Mouse (Mus musculus): ENCODE results near the gene Medag. TPM values are rescaled to one million over a fixed set of nuclear protein-coding genes. Genes with fewer than 3 reads are reported as not detected.

The Medag gene
- polyA plus RNA-seq (2021; fragmentation: Nextera tagmentation), result 3.8 and 4.2 TPM in 2 replicates
- long read RNA-seq, experiment 1, transcript Medag-201 (5 exons, 2,953 nt), result major isoform, 10 of 13 reads
- long read RNA-seq, experiment 1, partial matches to known transcripts, result 3 of 13 reads
- long read RNA-seq, experiment 1, other reads (novel, unspliced or antisense), result 0 of 13 reads
- long read RNA-seq, experiment 2, transcript Medag-201 (5 exons, 2,953 nt), result major isoform, 43 of 48 reads
- long read RNA-seq, experiment 2, partial matches to known transcripts, result 2 of 48 reads
- long read RNA-seq, experiment 2, other reads (novel, unspliced or antisense), result 2 of 48 reads

DNA sequence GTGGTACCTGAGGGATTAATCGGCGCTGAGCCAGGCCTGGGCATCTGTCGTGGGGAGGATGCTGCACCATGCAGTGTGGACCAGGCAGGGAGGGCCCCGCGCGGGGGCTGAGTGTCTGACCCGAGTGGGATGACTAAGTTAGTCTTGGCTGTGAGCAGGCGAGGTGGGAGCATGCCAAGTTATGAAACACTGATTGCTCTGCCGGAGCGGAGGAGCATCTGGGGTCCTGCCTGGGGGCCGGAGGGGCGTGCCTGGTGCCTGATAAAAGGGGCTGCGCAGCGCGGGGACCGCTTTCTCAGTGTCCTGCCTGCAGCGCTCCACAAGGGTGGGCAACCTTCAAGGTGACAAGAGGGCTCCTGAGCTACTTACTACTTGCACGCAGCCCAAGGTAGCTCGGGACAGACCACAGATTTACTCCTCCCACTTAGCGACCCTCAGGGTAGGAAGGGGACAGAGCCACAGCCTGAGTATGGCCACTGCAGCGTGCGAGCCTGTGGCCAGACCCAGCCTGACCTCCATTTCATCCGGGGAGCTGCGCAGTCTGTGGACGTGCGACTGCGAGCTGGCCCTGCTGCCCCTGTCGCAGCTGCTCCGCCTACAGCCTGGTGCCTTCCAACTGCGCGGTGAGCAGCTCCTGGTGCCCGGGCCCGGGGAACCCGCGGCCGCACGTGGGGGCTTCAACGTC lies at the start of gene Medag:
Gene Medag, plus strand, starts transcription at position 241 of the 685 bp plus-strand sequence.

DNA sequence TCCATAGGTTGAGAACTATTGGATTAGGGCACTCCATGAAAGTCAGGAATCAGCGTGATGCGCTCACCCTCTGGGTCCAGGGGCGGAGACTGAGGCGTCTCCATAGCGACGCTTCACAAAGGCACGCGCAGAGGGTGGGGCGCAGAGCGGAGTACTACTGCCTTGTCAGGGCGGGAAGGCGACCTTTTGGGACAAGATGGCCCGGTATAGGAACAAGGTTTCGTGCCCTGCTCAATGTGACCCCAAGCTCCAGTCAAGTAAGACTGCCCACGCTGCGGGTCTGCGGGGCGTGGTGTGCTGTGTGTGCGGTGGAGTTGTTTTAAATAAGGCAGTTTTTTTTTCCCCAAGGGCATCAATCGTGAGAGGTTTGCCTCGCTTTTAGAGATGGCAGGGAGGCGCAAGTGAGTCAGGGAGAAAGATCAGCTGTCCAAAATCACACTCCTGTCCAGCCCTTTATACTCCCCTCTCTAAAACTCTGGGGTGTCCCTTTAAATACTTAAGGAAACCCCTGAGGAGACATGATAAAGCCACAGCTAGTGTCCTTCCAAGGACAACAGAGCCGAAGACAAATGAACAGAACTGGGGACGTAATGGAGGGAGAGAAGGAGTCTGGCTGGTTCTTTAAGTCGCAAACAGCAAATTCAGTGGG lies 28.1 kb downstream of the Medag start, which contains the start of gene Tex26:
Gene Tex26, plus strand, starts transcription at position 130 of the 649 bp plus-strand sequence.

Other genes with a start within 250 kb of the Medag start
- gene Uspl1, start 227.4 kb upstream of the Medag start, polyA plus RNA-seq (2021; fragmentation: Nextera tagmentation), result 24.8 and 25.0 TPM in 2 replicates
- gene Hmgb1, start 227.3 kb upstream of the Medag start, polyA plus RNA-seq (2021; fragmentation: Nextera tagmentation), result 357 and 368 TPM in 2 replicates
- gene Alox5ap, start 147.0 kb upstream of the Medag start, polyA plus RNA-seq (2021; fragmentation: Nextera tagmentation), result 23.2 and 31.1 TPM in 2 replicates
- 0.40 and 0.60 TPM in 2 replicates for gene Tex26, start 27.9 kb downstream of the Medag start, polyA plus RNA-seq (2021; fragmentation: Nextera tagmentation)
- 0.85 and 1.2 TPM in 2 replicates for gene Wdr95, start 116.9 kb downstream of the Medag start, polyA plus RNA-seq (2021; fragmentation: Nextera tagmentation)
- 152 and 153 TPM in 2 replicates for gene Hsph1, start 224.6 kb downstream of the Medag start, polyA plus RNA-seq (2021; fragmentation: Nextera tagmentation)

All from layer of hippocampus, adult 6 months (tissue).